Mouse (Mus musculus) adipocyte (in vitro differentiated cells): ENCODE results near the gene Auts2.

Source experiments
- DNase-seq: peaks from one replicate; pipeline ENCODE4 v3.0.0-alpha.2; 2016; ENCODE audit warnings: low spot score

The Auts2 gene

DNA sequence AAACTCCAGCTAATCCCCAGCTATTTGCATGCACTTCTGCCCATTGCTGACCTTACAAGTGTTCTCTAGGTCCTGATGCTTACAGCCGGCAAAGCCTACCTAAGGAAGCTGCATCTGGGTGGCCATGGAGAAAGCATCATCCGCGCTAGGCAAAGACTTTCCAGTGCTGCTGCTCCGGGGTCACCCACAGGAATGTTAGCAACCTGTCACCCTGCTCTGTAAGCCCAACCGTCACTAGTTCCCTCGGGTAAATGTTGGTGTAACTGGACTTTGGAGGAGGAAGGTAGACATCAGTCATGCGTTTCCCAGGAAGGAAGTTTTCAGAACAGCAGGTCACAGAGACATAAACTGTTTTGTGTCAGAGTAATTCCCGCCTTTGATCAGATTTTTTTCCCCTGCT is 287.6 kb downstream of the Auts2 start:
- no peak for DNase-seq

DNA sequence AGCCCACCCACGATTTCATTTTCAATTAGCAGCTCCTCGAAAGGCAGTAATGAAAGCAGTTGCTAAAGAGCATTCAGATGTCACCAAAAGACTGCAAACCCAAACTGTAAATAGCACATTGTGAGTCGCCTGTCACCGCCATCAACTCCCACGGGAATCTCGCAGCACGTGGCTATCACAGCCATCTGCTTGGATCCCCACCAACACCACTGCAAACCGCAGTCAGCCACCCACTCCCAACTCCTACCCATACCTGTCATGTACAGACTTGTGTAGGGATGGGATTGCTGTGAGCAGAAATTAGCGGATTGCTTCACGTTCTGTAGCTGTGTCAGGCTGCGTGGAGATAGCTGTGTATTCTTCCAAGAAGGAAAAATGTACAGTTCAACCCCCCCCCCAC is 293.6 kb downstream of the Auts2 start:
- no peak for DNase-seq

DNA sequence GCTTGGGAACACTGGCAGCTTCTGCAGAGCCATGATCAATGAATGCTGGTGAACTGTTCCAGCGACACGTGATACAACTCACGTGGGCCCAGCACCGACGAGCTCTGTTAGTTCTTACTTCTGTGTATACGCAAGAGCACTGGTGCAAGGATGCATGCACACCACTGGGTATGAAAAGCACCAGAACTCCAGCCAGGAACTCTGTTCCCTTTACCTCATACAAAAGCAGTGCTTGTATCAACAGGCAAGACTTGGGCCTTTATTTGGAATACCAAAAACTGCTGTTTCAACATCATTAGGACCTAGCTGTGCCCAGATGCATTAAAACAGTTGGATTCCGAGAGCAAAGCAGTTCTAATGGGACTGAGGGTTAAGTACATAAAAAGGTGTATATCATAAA is 295.1 kb downstream of the Auts2 start:
- DNase-seq, result no peak

DNA sequence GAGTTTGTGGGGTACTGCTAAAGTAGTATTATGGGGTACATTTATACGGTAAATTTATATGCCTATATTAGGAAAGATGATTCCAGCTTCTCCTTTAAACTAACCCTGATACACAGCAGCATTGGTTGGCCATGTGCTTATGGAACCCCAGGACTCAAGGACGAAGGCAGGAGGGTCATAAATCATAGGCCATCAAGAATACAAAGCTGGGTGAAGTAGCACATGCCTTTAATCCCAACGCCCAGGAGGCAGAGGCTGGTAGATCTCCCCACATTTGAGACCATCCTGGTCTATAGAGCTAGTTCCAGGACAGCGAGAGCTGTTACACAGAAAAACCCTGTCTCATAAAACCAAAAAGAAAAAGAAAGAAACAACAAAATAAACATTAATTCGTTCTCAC is 307.7 kb downstream of the Auts2 start:
- DNase-seq, result no peak

DNA sequence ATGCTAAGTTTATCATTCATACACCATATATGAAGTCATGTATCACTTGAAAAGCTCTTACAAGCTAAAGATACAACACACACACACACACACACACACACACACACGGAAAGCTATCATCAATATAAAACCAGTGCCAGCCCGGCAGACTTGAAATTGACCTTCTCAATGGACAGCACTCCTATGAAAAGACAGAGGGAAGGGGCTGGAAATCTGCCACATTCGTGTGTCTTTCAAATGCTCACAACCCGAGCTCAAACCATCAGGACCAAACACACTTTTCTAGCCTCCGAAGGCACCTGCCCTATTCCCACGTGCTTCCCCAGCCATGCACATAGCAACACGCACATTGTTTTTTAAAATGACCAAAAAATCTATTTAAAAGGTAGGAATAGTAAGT is 308.7 kb downstream of the Auts2 start:
- no peak for DNase-seq

DNA sequence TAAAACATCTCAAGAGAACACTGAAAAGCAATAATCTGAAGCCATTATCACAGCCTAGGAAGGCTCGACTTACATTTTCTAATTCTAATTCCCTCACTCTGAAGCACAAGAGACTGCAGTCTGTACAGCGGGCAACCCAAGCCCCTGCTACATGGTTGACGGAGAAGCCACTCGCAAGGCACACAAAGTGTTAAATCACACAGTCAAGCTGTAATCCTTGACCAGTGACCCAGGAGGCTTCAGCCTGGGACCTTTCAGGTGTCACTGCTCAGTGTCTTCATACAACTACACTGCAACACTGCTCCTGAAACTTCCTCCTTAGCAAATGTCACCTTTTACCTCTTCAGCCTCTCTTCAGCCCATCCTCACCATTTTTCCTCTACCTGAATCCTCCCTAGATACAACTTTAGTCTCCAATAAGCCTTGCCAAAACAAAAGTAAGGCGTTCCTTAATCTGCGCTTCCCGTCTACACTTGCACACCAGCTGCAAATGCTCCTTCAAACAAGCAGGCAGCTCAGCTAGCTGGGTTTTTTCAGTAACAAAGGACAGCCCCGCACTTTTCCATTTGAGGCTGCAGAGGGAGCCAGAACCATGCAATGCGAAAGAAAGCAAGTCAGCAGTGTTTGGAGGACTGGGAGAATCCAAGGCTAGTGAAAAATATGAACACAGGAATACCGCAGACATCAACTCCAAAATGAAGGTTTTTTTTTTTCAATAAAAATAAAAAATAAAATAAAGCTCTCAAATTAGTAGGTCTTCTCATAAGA is 311.7 kb downstream of the Auts2 start:
- peak; percentile 4 for DNase-seq

DNA sequence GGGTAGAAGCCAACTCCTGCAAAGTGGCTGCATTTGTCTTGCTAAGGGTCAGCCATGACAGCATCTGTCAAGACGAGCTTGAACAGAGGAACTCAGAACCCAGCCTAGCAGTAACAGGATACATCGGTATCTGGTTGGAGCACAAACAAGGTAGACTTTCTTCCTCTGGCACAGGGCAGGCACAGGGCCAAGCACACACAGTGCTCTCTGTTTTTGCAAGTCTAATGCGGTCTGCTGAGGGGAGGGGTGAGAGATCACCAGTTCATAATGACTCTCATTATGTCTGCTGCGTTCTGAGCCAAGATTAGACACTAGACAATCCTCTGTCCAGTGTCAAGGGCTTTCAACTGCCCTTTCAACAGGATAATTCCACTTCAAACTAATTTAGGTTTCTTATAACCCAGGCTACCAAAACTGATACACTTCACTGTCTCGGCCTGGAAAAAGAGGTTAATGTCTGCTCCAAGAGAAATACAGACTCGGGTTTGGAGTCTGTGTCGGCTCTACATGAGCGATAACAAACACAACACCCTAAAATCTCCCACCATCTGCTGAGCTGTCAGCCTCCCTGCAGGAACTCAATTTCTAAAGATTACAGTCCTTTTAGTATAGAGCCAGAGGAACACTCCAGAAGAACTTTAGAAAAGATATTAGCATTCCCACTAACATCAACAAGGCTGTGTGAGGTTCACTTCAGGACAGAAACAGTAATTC is 313.3 kb downstream of the Auts2 start:
- no peak for DNase-seq

DNA sequence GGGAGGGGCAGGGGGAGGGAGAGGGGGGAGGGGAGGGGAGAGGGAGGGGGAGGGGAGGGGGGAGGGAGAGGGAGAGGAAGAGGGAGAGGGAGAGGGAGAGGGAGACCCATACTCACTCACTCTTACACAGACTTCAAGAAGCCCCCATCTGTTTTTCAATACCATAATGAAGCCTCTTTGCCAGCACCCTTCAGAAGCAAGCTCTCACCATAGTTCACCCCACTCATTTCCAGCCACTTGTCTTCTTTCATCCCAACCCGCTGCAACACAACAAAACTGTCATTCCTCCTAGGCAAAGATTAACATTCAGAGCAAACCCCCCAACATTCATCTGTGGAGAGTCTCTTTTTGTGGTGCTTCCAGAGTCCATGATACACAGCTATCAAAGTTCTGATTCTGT is 314.1 kb downstream of the Auts2 start:
- no peak for DNase-seq

DNA sequence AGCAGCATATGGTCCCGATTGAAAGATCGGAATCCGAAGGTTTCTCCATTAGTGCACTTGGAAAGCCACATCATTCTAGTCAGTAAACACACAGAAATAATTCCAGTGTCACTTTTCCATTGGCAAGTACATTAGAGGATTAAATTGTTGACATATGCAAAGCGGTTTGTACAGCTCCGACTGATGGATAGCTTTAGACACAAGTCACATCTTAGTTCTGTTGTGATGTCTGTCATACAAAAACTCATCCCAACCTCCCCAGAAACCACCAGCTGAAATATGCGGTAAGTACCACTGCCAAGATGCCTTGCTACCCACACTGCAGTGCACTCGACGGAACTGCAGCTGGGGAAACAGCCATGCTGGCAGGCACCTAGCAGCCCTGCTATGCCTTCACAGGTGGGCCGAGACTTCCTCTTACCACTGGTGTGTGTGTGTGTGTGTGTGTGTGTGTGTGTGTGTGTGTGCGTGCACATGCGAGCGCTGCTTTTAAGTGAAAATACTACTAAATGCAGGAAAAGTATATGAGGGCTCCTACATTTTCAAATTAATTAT is 322.7 kb downstream of the Auts2 start:
- DNase-seq, result no peak

DNA sequence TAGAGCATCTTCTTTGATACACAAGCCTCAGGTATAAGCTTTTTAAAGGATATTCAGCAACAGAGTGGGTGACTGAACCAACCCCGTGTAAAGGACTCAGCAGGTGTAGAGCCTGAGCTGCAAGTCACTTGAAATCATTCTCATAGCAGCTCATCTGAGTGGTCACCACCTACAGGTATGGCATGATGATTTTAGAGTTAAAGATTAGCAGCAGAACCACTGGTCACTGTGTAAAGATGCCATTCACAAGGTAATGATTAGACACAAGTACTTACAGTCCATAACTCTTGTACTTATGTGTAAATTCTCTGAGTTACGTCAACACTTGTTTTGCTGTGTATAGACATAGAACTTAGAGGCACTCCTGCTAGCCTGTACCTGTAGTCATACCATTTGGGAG is 327.0 kb downstream of the Auts2 start:
- no peak for DNase-seq

DNA sequence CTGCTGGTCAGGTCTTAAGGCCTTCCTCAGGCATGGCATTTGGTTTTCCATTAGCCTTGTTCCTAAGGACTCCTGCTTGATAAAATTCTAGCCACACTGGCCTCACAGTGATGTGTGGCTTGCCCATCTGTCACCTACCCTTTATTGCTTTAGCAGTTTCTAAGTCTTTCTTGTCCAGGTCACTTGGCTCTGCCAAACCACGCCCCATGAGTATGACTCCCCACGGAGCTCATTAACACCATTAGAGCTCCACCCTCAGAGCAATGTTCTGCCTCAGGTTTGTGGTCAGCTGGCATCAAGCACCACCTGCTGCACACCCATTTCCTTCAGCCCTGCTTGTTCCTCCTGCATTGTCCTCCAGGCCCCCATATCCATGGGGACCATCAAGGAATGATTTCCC is 330.7 kb downstream of the Auts2 start:
- DNase-seq, result no peak

DNA sequence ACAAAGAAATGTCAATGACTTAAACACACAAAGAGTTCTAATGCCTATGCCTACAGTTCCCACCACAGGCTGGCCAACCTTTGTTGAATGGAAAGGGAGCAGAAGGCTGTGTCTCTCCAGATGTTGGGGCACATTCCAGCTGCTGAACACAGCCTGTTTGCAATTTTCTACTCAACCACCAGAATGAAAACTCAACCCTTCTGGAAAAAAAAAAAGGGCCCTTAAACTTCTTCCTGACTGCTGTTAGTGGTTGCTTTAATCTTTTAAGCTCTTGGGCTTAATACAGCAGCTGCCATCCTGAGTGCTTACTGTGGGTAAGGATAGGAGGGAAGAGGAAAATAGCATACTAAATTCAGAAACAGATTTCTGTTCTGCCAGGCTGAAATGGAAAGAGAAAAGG is 333.4 kb downstream of the Auts2 start:
- DNase-seq, result no peak

DNA sequence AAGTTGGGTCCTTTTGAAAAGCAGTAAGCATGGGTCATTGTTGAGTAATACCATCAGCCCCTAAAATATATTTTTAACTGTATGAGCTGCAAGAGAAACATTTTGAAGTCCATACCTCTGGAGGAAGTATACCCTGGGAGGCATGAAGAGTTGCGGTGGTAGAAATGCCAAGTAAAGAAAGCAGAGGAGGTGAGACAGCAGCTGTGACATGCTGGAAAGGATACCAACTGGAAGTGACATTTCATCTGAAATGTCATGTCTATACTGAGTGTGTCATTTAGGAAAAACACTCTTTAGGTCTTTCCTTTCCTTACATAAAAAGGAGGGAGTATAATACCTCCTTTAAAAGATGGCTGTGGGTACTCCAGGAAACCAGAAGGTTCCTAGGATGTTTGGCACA is 336.9 kb downstream of the Auts2 start:
- no peak for DNase-seq

DNA sequence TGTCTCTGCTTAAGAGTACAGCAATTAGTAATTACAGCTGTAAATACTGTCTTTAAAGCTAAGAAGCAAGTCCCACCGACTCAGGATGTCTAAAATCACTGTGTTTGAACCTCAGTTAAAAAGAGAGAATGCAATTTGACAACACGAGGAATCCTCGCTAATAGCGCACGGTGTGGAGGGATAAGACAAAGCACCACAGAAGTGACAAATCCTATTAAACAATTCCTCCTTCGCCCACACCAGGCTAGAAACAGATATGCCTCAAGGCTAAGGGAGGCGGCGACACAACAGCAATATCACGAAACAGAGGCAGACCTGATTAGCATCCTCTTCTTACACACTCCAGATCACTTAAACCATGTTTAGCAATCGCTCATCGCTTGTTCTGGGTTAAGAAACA is 339.3 kb downstream of the Auts2 start:
- no peak for DNase-seq

DNA sequence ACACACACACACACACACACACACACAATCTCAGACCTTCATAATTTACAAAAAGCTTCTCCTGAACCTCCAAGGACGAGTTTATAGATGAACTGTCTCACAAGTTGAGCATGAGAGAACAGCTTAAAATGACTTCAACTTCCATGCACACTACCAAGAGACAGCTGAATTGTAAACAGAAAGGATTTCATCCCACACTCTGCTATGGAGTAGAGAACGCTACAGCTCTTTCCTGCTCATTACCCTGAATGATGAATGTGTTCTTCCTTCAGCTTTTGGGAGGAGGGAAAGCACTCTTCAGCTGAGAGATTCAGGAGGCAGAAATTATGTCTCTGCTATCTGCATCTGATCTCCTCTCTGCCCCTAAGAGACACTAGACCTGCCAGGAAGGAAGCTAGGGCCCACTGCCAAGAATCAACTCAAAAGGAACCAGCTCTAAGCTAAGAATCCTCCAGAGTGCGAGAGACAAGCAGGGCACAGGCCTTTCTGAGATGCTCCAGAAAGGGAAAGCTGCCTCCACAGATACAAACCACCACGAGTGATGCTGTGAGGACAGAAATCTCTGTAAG is 342.0 kb downstream of the Auts2 start:
- no peak for DNase-seq

DNA sequence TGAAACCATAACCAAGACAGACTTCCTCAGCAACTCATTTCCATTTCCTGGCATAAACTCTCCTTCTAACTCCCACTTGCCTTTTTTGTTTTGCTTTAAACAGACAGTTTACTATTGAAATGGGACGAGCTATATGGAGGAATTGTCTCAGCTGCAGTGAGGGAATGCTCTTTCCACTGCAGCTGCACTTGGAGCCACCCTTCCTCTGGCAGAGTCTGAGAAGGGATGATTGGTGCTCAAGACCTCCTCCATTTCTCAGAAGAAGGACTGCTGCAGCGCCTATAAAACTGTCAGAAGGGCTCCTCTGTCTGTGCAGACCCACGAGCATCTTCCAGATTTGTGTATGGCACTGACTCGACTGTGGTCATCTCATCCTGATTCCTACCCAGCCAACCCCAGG is 342.5 kb downstream of the Auts2 start:
- no peak for DNase-seq

DNA sequence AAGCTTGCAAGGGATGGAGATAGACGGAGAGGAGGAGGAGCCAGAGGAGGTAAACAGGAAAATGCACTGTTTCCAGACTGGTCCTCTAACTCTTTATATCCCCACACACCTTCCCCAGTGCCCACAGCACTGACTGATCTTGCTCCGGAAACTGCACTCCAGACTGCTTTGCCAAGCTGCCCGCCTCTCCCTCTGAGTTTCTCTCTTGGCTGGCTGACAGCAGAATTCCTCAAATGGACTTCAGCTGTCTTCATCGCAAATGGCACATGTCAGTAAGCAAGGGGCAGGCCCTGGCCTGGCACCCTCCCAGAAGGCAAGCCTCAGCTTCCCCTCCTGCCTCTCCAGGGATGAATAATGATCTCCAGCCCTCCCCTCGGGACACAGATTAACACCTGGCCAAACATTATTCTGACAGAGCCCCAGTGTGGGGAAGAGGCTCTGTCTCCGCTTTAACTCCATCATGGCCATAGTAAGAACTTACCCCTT is 348.1 kb downstream of the Auts2 start:
- DNase-seq, result no peak

DNA sequence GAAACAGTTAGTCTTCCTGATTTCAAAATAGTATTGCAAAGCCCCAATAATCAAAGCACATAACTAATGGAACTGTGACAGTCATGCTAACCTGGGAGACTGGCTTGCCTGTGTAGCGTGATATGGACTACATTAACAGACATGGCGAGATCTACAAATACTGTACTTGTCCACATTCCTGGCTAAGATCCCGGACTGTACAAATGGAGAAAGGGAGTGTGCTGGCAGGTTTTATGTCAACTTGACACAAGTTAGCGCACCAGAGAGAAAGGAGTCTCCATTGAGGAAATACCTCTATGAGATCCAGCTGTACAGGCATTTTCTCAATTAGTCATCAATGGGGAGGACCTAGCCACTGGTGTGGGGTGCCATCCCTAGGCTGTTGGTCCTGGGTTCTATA is 353.0 kb downstream of the Auts2 start:
- no peak for DNase-seq

DNA sequence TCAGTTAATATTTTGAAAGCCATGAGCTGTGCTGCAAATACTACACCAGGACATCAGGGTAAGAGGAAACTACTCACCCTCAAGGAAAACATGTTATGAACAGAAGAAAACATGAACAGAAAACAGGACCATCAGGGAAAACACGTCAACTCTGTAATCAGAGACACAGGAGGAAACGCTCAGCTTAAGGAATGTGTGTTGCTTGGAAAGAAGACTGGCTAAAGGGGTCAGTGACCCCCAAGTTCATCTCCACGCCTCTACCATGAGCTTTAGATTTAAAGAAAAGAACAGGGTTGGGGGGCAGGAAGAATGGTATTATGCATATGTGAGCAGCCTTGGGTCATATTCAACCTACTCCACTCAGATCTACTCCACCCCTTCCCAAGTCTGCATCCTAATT is 356.5 kb downstream of the Auts2 start:
- no peak for DNase-seq

DNA sequence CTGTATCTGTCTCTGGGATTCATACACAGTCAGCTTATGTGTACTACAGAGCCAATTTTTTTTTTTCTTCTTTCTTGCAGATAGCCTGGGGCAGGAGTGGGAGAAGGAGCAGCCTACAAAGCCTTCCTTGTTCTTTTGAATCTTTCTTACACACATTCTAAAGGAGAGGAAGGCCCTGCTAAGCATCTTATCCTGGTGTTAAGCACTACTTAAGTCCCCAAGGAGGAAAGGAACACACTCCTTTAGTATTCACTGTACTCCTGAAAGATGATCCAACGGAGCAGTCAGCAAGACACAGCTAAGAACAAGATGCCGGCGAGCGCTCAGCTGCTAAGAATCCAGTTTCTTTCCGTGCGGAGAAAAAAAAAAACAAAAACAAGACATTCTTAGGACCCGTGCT is 356.9 kb downstream of the Auts2 start:
- no peak for DNase-seq

DNA sequence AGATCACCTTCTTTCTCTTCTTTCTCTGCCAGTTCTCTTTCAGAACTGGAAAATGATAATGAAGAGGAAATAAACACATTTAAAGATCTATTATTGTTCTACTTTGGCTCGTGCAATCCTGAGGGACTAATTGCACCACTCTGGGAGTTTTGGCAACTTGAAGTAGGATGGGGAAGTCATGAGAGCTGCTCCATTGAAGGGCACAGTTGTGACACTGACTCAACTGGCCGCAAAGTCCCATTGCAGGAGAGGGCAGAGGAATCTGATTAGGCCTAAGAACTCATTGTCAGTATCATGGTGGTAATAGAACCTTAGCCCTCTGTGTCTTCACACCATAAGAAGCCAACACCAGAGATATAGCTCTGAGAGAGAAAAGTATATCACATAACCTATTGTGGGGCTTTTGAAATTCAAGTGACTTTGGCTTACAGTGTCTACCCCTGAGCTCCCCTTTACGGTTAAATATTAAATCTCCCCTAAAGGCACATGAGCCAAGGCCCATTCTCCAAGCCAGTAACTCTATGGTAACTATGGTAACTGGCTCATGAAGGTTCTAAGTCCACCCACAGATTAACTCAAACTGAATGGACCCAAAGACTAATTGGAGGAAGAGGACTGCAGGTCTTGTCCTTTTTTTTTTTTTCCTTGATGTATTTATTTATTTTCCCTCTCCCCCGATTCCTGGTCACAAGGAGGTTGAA is 358.6 kb downstream of the Auts2 start:
- no peak for DNase-seq

DNA sequence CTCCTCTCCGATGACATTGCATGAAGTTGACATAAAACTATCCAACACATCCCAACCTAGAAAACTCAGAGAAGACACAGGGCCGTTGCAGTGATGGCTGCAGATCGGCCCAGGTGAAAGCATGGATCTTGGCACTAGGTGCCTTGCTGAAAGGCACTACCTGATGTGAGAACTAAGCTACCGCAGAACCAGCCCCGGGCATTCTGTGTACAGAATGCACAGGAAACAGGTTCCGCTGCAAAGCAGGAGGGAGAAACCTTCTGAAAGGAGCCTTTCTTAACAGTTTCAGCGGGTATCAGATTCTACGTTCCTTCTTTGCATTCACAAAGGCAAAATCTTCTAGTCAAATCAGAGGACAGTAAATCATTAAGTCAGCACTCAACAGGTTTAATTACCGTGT is 361.1 kb downstream of the Auts2 start:
- no peak for DNase-seq

DNA sequence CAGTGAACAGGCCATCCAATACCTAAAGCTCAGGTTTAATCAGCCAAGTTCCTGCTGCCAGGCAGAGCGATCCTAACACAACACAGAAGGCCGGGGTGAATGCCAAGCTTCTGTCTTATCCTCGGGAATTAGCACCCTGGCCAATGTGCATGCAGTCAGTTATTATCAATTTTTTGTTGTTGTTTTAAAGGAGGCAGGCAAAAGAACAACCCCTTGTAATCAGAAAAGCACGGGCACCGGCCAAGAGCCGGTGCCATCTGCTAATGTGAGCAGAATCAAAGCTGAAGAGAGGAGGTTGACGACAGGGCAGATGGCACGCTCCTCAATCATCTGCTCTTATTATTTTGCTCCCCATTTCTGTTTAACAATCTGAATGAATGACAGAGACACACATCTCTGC is 373.1 kb downstream of the Auts2 start:
- DNase-seq, result no peak
